Mouse (Mus musculus): Measurements from ENCODE around the gene Mdh2. TPM values are rescaled to one million over a fixed set of nuclear protein-coding genes. Genes with fewer than 3 reads are reported as not detected.
A peak's percentile ranks its signal among the peaks of the same experiment; 100 is the strongest.

The Mdh2 gene
- polyA plus RNA-seq, 1 experiment from 2014 or later, result 587 TPM

DNA sequence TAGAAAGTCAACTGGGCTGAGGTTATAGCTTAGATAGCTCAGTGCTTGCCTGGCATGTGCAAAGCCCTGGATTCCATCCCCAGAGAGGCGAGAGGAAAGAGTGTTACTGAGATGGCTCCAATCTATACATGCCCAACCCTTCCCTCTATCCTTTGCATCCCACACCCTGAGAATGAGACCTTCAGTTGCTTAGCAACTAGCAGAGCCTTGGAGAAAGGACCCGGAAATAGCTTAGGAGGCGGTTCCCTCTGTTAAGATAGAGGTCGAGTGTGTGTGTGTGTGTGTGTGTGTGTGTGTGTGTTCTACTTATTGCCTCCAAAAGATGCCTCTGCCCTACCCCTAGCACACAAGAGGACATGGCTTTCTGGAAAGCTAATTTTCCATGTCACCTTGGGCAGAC lies 54.4 kb downstream of the Mdh2 start:
- Histone ChIP-seq H3K4me2 (ENCODE audit: low read length) (no peak overlapping the region), H3K9me3 (ENCODE audit: control insufficient read depth, low read length) (no peaks in the 10 kb centered on the region), H3K27me3 (ENCODE audit: control insufficient read depth, insufficient read depth, low read length) (no peaks in the 10 kb centered on the region), H3K4me3 (replicated peaks; ENCODE audit: low read depth, low read length) (no peak overlapping the region), H3K4me1 (ENCODE audit: control insufficient read depth, insufficient read depth, low read length) (peaks cover 30% of the 10 kb centered on the region), H3K9ac (replicated peaks; ENCODE audit: low read length) (no peak overlapping the region), H3K27ac (replicated peaks; ENCODE audit: low read depth, low read length) (peak overlapping the region; percentile 58), H3K36me3 (ENCODE audit: control insufficient read depth, insufficient read depth, low read length) (peaks cover 11% of the 10 kb centered on the region; the same call in 1 of the 2 replicates)
- ATAC-seq (ENCODE audit: low FRiP score, low TSS enrichment) (no peak), DNase-seq (peak; percentile 65)
- 18% methylated on average over 4 of the region's 4 CpGs for WGBS

DNA sequence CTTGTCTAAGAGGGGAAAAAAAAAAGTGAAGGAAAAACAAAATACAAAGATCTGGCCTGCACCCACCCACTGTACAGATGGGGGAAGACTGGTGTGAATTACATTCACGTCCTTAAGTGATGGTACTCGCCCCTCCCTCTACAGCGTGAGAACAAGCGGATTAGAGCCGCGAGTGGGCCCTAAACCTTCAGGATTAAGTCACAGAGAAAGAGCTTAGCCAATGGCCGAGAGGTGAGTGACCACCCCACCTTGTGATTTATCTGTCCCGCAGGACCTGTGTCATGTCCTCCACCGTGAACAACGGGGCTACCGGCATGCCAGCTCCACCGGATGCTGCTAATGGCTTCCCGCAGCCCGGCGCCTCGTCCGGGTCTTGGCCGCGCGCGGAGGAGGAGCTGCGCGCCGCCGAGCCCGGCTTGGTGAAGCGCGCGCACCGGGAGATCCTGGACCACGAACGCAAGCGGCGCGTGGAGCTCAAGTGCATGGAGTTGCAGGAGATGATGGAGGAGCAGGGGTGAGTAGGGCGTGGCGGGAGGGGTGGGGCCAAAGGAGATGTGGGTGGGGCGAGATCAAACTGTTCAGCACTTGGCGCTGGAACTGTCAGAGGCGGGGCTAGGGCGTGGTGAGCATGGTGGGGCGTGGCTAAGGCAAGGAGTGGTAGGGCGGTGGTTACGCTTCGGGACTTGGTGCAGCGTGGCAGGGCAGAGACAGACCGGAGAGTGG lies 56.6 kb downstream of the Mdh2 start:
- peak overlapping the region; percentile 79 for H3K27ac ChIP-seq (replicated peaks; ENCODE audit: low read depth, low read length)

DNA sequence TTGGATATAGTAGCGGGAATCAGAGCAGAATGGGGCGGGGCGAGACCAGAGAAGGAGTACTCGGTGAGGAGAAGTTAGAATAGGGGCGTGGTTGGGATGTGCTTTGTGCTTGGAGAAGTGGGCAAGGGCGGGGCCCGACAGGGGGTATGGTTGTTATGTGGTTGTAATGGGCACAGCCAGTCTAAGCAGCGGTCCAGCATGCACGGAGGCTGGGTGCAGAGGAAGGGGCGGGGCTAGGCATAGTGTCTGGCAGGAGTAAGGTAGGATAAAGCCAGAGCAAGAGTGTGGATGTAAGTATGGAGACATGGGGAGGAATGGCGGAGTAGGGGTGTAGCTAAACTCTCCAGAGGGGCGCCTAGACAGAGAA lies 57.2 kb downstream of the Mdh2 start:
- H3K4me1 ChIP-seq (ENCODE audit: control insufficient read depth, insufficient read depth, low read length), result peaks cover 30% of the 10 kb centered on the region
- H3K4me2 ChIP-seq (ENCODE audit: low read length), result peak overlapping the region; percentile 78
- H3K36me3 ChIP-seq (ENCODE audit: control insufficient read depth, insufficient read depth, low read length), result peaks cover 13% of the 10 kb centered on the region
- H3K27ac ChIP-seq (replicated peaks; ENCODE audit: low read depth, low read length), result peak overlapping the region; percentile 79
- ATAC-seq (ENCODE audit: low FRiP score, low TSS enrichment) (peak; percentile 60; the same call in 1 of the 2 replicates), DNase-seq (no peak)
- WGBS, result 1% methylated on average over 12 of the region's 12 CpGs
- H3K9me3 ChIP-seq (ENCODE audit: control insufficient read depth, low read length), result no peaks in the 10 kb centered on the region
- H3K9ac ChIP-seq (replicated peaks; ENCODE audit: low read length), result no peak overlapping the region
- no peaks in the 10 kb centered on the region for H3K27me3 ChIP-seq (ENCODE audit: control insufficient read depth, insufficient read depth, low read length)
- peak overlapping the region; percentile 42 for H3K4me3 ChIP-seq (replicated peaks; ENCODE audit: low read depth, low read length)

More for the DNA sequence above, 56.6 kb downstream of the Mdh2 start:
- peak; percentile 84 for ATAC-seq (ENCODE audit: low FRiP score, low TSS enrichment)
- Histone ChIP-seq H3K9me3 (ENCODE audit: control insufficient read depth, low read length) (no peaks in the 10 kb centered on the region), H3K27me3 (ENCODE audit: control insufficient read depth, insufficient read depth, low read length) (no peaks in the 10 kb centered on the region), H3K4me1 (ENCODE audit: control insufficient read depth, insufficient read depth, low read length) (peaks cover 30% of the 10 kb centered on the region), H3K4me3 (replicated peaks; ENCODE audit: low read depth, low read length) (peak overlapping the region; percentile 42), H3K36me3 (ENCODE audit: control insufficient read depth, insufficient read depth, low read length) (peaks cover 9% of the 10 kb centered on the region; the same call in 1 of the 2 replicates), H3K9ac (replicated peaks; ENCODE audit: low read length) (peak overlapping the region; percentile 59), H3K4me2 (ENCODE audit: low read length) (peak overlapping the region; percentile 78)
- WGBS, result under 1% methylated on average over 47 of the region's 47 CpGs
- DNase-seq, result peak; percentile 88

DNA sequence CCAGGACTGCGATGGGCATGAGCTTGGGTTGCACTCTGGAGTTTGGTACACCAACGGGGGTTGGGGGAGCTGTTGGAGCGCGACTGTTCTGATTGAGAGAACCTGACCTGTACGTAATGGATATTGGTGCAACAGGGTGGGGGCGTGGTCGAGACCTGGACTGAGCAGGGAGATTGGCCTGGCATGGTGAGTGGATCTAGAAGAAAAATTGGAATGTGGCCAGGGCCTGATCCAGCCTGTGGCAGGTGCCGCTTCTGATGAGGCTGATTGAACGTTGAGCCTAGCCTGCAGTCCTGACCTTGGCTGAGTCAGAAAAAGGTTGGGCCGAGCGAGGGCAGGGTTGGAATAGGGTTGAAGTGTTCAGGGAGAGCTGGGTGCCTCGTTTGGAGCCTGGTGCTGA lies 57.7 kb downstream of the Mdh2 start:
- peaks cover 30% of the 10 kb centered on the region for H3K4me1 ChIP-seq (ENCODE audit: control insufficient read depth, insufficient read depth, low read length)
- H3K27me3 ChIP-seq (ENCODE audit: control insufficient read depth, insufficient read depth, low read length), result no peaks in the 10 kb centered on the region
- H3K4me2 ChIP-seq (ENCODE audit: low read length), result peak overlapping the region; percentile 78
- no peaks in the 10 kb centered on the region for H3K9me3 ChIP-seq (ENCODE audit: control insufficient read depth, low read length)
- peak overlapping the region; percentile 42; the same call in 1 of the 2 replicates for H3K4me3 ChIP-seq (replicated peaks; ENCODE audit: low read depth, low read length)
- H3K36me3 ChIP-seq (ENCODE audit: control insufficient read depth, insufficient read depth, low read length), result peaks cover 16% of the 10 kb centered on the region
- WGBS, result 28% methylated on average over 12 of the region's 12 CpGs
- H3K9ac ChIP-seq (replicated peaks; ENCODE audit: low read length), result no peak overlapping the region
- peak; percentile 31 for ATAC-seq (ENCODE audit: low FRiP score, low TSS enrichment)
- H3K27ac ChIP-seq (replicated peaks; ENCODE audit: low read depth, low read length), result peak overlapping the region; percentile 79; the same call in 1 of the 2 replicates
- DNase-seq, result peak; percentile 37

Small RNA genes lying within 50 kb of the gene (microRNA-seq; reads per million reads assigned to microRNA genes)
- gene Gm23268 (not detected), gene Mir7034 (not detected)

Other genes with a start within 250 kb of the Mdh2 start
- gene Hip1, start 233.4 kb upstream of the Mdh2 start, polyA plus RNA-seq (2014; fragmentation: Nextera tagmentation; extraction: Ambion mirVana), result 28.3 and 42.0 TPM in 2 replicates
- gene Ccl26, start 214.9 kb upstream of the Mdh2 start, polyA plus RNA-seq (2014; fragmentation: Nextera tagmentation; extraction: Ambion mirVana), result not detected in 2 replicates
- gene Ccl24, start 205.4 kb upstream of the Mdh2 start, polyA plus RNA-seq (2014; fragmentation: Nextera tagmentation; extraction: Ambion mirVana), result 4.1 TPM in 1 of 2 replicates, not detected in the other
- 94.0 and 99.5 TPM in 2 replicates for gene Rhbdd2, start 145.9 kb upstream of the Mdh2 start, polyA plus RNA-seq (2014; fragmentation: Nextera tagmentation; extraction: Ambion mirVana)
- gene Por, start 108.4 kb upstream of the Mdh2 start, polyA plus RNA-seq (2014; fragmentation: Nextera tagmentation; extraction: Ambion mirVana), result 96.8 and 106 TPM in 2 replicates
- gene Tmem120a, start 34.0 kb upstream of the Mdh2 start, polyA plus RNA-seq (2014; fragmentation: Nextera tagmentation; extraction: Ambion mirVana), result 76.8 and 79.8 TPM in 2 replicates
- 0.23 and 0.63 TPM in 2 replicates for gene Styxl1, start 95 bp upstream of the Mdh2 start, polyA plus RNA-seq (2014; fragmentation: Nextera tagmentation; extraction: Ambion mirVana)
- 59.8 and 66.2 TPM in 2 replicates for gene Srrm3, start 28.4 kb downstream of the Mdh2 start, polyA plus RNA-seq (2014; fragmentation: Nextera tagmentation; extraction: Ambion mirVana)
- 5.5 and 6.4 TPM in 2 replicates for gene Hspb1, start 109.4 kb downstream of the Mdh2 start, polyA plus RNA-seq (2014; fragmentation: Nextera tagmentation; extraction: Ambion mirVana)
- gene Ywhag, start 156.1 kb downstream of the Mdh2 start, polyA plus RNA-seq (2014; fragmentation: Nextera tagmentation; extraction: Ambion mirVana), result 420 and 582 TPM in 2 replicates
- gene Ssc4d, start 196.1 kb downstream of the Mdh2 start, polyA plus RNA-seq (2014; fragmentation: Nextera tagmentation; extraction: Ambion mirVana), result 1.4 and 1.9 TPM in 2 replicates
- 0.16 TPM in 1 of 2 replicates, not detected in the other for gene Zp3, start 201.6 kb downstream of the Mdh2 start, polyA plus RNA-seq (2014; fragmentation: Nextera tagmentation; extraction: Ambion mirVana)
- gene Dtx2, start 216.3 kb downstream of the Mdh2 start, polyA plus RNA-seq (2014; fragmentation: Nextera tagmentation; extraction: Ambion mirVana), result 23.0 and 24.0 TPM in 2 replicates

Measured in midbrain, embryonic 14.5 days (tissue).